Mouse (Mus musculus) testis, adult 2 months (tissue): ENCODE measurements around the gene Lypla2. TPM values are rescaled to one million over a fixed set of nuclear protein-coding genes. Genes with fewer than 3 reads are reported as not detected.

Source experiments
- H3K27ac ChIP-seq: fragments of 200-500 bp; 2 replicates; pipeline ENCODE4 v1.5.1; 2012; ENCODE audit warnings: low read depth, low read length; ENCODE audit not compliant: control insufficient read depth, insufficient read depth
- H3K27me3 ChIP-seq: fragments of 200-500 bp; 2 replicates; pipeline ENCODE4 v1.6.1; 2012; ENCODE audit warnings: mild to moderate bottlenecking, low read length, moderate library complexity; ENCODE audit not compliant: control insufficient read depth, insufficient read depth
- H3K36me3 ChIP-seq: fragments of 200-500 bp; 2 replicates; pipeline ENCODE4 v1.6.1; 2012; ENCODE audit warnings: mild to moderate bottlenecking, low read length; ENCODE audit not compliant: control insufficient read depth, insufficient read depth
- H3K4me1 ChIP-seq: fragments of 200-500 bp; 2 replicates; pipeline ENCODE4 v1.6.1; 2012; ENCODE audit warnings: low read length; ENCODE audit not compliant: control insufficient read depth, insufficient read depth
- H3K4me3 ChIP-seq: fragments of 200-500 bp; 2 replicates; pipeline ENCODE4 v1.5.1; 2012; ENCODE audit warnings: low read depth, mild to moderate bottlenecking, low read length, moderate library complexity, mixed read lengths; ENCODE audit not compliant: control insufficient read depth
- CTCF ChIP-seq: fragments of 200-500 bp; IDR thresholded peaks from 2 replicates; pipeline ENCODE4 v1.5.1; 2012; ENCODE audit warnings: low read depth, mild to moderate bottlenecking, inconsistent platforms, low read length, moderate library complexity; ENCODE audit not compliant: control insufficient read depth, insufficient read depth, insufficient replicate concordance
- POLR2A ChIP-seq: fragments of 200-500 bp; IDR thresholded peaks from 2 replicates; pipeline ENCODE4 v1.6.1; 2012; ENCODE audit warnings: low read depth, mild to moderate bottlenecking, inconsistent platforms, low read length, moderate library complexity; ENCODE audit not compliant: control insufficient read depth
- polyA plus RNA-seq: library from polyadenylated mRNA; depleted of rRNA; stranded (reverse); fragments of >200 nt; gene quantifications from 2 replicates; pipeline ENCODE4 v1.2.3, GENCODE M21; 2012

Lypla2 gene
- polyA plus RNA-seq, 1 experiment, result 24.6 TPM

- Histone ChIP-seq H3K4me1 (no peaks in the 10 kb centered on the region), H3K4me3 (no peak overlapping the region), H3K36me3 (peaks cover 7% of the 10 kb centered on the region), H3K27me3 (no peaks in the 10 kb centered on the region), H3K27ac (no peak overlapping the region)
- no peak for TF ChIP-seq CTCF
- no peak for TF ChIP-seq POLR2A
These were observed 32.5 kb upstream of the Lypla2 start for GRCm38 (mm10) chr4:136004921-136005320.

- TF ChIP-seq CTCF (no peak), POLR2A (no peak)
- H3K27ac ChIP-seq, result no peak overlapping the region
- H3K4me3 ChIP-seq, result no peak overlapping the region
- no peaks in the 10 kb centered on the region for H3K27me3 ChIP-seq
- H3K36me3 ChIP-seq, result peaks cover 7% of the 10 kb centered on the region
- H3K4me1 ChIP-seq, result no peaks in the 10 kb centered on the region
These were observed 31.8 kb upstream of the Lypla2 start for GRCm38 (mm10) chr4:136004107-136004675.

- H3K27me3 ChIP-seq, result no peaks in the 10 kb centered on the region
- no peak overlapping the region for H3K4me3 ChIP-seq
- H3K27ac ChIP-seq, result no peak overlapping the region; the same call in 1 of the 2 replicates
- peaks cover 4% of the 10 kb centered on the region; the same call in 1 of the 2 replicates for H3K4me1 ChIP-seq
- TF ChIP-seq CTCF, result no peak
- TF ChIP-seq POLR2A, result no peak
- no peaks in the 10 kb centered on the region for H3K36me3 ChIP-seq
These were observed 22.7 kb upstream of the Lypla2 start for GRCm38 (mm10) chr4:135995118-135995517.

- Histone ChIP-seq H3K4me3 (no peak overlapping the region), H3K4me1 (peaks cover 4% of the 10 kb centered on the region; the same call in 1 of the 2 replicates), H3K36me3 (no peaks in the 10 kb centered on the region), H3K27ac (no peak overlapping the region), H3K27me3 (no peaks in the 10 kb centered on the region)
- TF ChIP-seq CTCF (no peak), POLR2A (no peak)
These were observed 21.5 kb upstream of the Lypla2 start for GRCm38 (mm10) chr4:135993941-135994340.

- H3K4me1 ChIP-seq, result peaks cover 6% of the 10 kb centered on the region
- H3K4me3 ChIP-seq, result peak overlapping the region; percentile 97
- TF ChIP-seq POLR2A (no peak), CTCF (no peak)
- no peaks in the 10 kb centered on the region for H3K27me3 ChIP-seq
- no peak overlapping the region for H3K27ac ChIP-seq
- H3K36me3 ChIP-seq, result peaks cover 3% of the 10 kb centered on the region; the same call in 1 of the 2 replicates
These were observed 15.3 kb upstream of the Lypla2 start for GRCm38 (mm10) chr4:135987714-135988113.

GRCm38 (mm10) chr4:135986943-135987710 lies 14.7 kb upstream of the Lypla2 start, which contains the start of gene Pithd1:
Gene Pithd1 (minus strand): TSS chr4:135987264.
- peak within 1 kb of the TSS; percentile 97 for H3K4me3 ChIP-seq
- H3K4me1 ChIP-seq, result peaks cover 6% of the 10 kb centered on the region
- H3K27ac ChIP-seq, result peak within 1 kb of the TSS; percentile 86
- peak; percentile 95 for TF ChIP-seq POLR2A
- no peak for TF ChIP-seq CTCF
- no peaks in the 10 kb centered on the region for H3K27me3 ChIP-seq
- peaks cover 3% of the 10 kb centered on the region; the same call in 1 of the 2 replicates for H3K36me3 ChIP-seq

GRCm38 (mm10) chr4:135986301-135986942 lies 14.0 kb upstream of the Lypla2 start:
- TF ChIP-seq CTCF (no peak), POLR2A (no peak)
- Histone ChIP-seq H3K4me1 (peaks cover 6% of the 10 kb centered on the region), H3K4me3 (peak overlapping the region; percentile 97), H3K27ac (peak overlapping the region; percentile 76), H3K36me3 (peaks cover 3% of the 10 kb centered on the region; the same call in 1 of the 2 replicates), H3K27me3 (no peaks in the 10 kb centered on the region)
